Mouse (Mus musculus): ENCODE data around the gene Zmat3. TPM values are rescaled to one million over a fixed set of nuclear protein-coding genes. Genes with fewer than 3 reads are reported as not detected.

The Zmat3 gene
- total RNA-seq (2014; rRNA removed) (13.2 and 23.6 TPM in 2 replicates), polyA plus RNA-seq (2015; fragmentation: Nextera tagmentation; extraction: Ambion mirVana) (5.4 and 6.5 TPM in 2 replicates)

DNA sequence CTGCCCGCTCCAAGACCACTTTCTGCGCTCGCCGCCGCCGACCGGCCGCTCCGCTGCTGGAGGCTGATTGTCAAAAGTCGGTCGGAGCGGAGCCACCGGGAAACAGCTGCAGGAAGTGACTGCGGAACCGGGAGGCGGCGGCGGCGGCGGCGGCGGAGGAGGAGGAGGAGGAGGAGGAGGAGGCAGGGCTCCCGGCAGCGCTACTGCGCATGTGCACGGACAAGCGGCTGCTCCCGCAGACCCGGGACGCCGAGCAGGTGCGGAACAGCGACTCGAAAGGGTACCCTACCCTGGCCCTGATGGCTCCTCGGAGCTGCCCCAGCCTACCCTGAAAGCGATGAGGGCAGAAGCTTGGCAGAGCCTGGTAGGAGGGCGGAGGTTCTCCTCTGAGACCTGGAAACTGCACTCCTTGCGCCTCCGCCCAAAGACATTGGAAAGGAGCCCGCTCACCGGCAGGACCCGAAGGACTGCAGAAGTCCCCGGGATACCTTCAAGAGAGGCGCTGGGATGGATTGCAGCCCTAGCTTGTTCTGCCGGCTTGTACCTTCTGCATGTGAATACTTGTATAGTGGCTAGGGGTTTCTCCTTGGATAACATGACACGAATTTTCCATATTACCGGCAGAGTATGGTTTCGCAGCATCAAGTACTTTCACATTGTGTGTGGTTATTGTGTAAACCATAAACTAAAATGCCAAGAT is at the start of gene Zmat3:
TSS of gene Zmat3 (minus strand) at position 469 of the 700 bp plus-strand sequence.
- TF ChIP-seq CTCF (IDR thresholded peaks at IDR 0.05; ENCODE audit: low read depth) = no peak
- no peaks in the 10 kb centered on the region for H3K27me3 ChIP-seq (ENCODE audit: insufficient read depth, low read length)
- ATAC-seq = peak; percentile 71
- WGBS = 4% methylated on average over 38 of the region's 48 CpGs
- DNase-seq (ENCODE audit: low spot score) = peak; percentile 84
- H3K4me2 ChIP-seq (ENCODE audit: low read depth, low read length) = peak within 1 kb of the TSS; percentile 82
- H3K4me3 ChIP-seq (ENCODE audit: low read length) = peak within 1 kb of the TSS; percentile 89
- H3K9ac ChIP-seq (replicated peaks; ENCODE audit: low read length) = peak within 1 kb of the TSS; percentile 92
- H3K9me3 ChIP-seq (ENCODE audit: low read length) = no peaks in the 10 kb centered on the region
- H3K36me3 ChIP-seq (ENCODE audit: insufficient read depth, low read length) = no peaks in the 10 kb centered on the region
- peak within 1 kb of the TSS; percentile 96 for H3K27ac ChIP-seq
- peaks cover 12% of the 10 kb centered on the region for H3K4me1 ChIP-seq (ENCODE audit: insufficient read depth, low read length)

DNA sequence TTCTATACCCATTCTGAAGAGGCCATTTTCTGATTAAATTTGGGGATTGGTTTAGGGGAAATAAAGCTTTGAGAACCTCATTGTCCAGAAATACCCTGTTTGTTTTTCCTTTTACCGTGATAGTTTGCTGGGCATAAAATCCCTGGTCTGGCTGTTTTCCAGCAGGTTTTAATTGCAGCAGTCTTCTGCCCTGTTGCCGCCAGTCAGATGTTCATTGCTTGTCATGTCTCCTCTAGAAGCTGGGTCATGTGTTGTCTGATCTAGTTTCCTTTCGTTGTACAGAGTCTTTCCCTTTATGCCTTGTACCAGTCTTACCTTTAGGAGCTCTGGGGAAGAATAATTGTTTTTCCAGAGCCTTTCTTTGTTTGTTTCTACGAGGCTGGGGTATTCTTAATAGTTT is 48.6 kb upstream of the Zmat3 start:
- no peaks in the 10 kb centered on the region; the same call in 1 of the 2 replicates for H3K4me1 ChIP-seq (ENCODE audit: insufficient read depth, low read length)
- H3K9me3 ChIP-seq (ENCODE audit: low read length) = no peaks in the 10 kb centered on the region
- WGBS = 21% methylated on average over 4 of the region's 4 CpGs
- ATAC-seq (no peak), DNase-seq (ENCODE audit: low spot score) (peak; percentile 30)
- no peaks in the 10 kb centered on the region for H3K36me3 ChIP-seq (ENCODE audit: insufficient read depth, low read length)
- no peak overlapping the region for H3K27ac ChIP-seq
- no peaks in the 10 kb centered on the region for H3K27me3 ChIP-seq (ENCODE audit: insufficient read depth, low read length)
- H3K9ac ChIP-seq (replicated peaks; ENCODE audit: low read length) = no peak overlapping the region
- H3K4me3 ChIP-seq (ENCODE audit: low read length) = no peak overlapping the region
- no peak for TF ChIP-seq CTCF (IDR thresholded peaks at IDR 0.05; ENCODE audit: low read depth)
- no peak overlapping the region for H3K4me2 ChIP-seq (ENCODE audit: low read depth, low read length)

DNA sequence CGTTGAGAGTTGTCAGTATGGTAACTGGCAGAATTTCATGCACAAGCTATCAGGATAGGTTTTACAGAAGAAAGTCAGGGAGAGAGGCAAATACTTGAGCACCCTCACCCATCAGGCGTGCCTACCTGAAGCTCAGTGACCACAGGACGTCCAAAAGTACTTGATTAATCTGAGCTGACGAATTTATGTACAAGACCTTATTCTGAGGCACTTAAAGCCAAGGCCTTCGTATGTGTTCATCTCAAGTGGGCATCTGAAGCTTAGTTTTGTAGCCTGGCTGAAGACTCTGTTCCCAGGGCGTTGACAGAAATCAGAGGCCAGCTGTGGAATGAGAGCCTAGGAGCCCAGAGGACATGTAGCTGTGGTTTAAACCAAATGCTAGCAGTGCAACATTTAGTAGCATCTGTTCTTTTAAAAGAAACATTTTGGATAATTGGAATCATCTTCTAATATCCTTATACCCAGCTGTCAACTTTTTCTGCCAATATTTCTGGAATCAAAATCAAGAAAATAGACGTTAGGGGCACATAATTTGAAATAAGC is 46.8 kb upstream of the Zmat3 start:
- H3K4me2 ChIP-seq (ENCODE audit: low read depth, low read length) = no peak overlapping the region
- no peak for TF ChIP-seq CTCF (IDR thresholded peaks at IDR 0.05; ENCODE audit: low read depth)
- H3K27me3 ChIP-seq (ENCODE audit: insufficient read depth, low read length) = no peaks in the 10 kb centered on the region
- ATAC-seq (no peak), DNase-seq (ENCODE audit: low spot score) (no peak)
- H3K36me3 ChIP-seq (ENCODE audit: insufficient read depth, low read length) = no peaks in the 10 kb centered on the region
- no peak overlapping the region for H3K4me3 ChIP-seq (ENCODE audit: low read length)
- H3K9me3 ChIP-seq (ENCODE audit: low read length) = no peaks in the 10 kb centered on the region
- H3K27ac ChIP-seq = no peak overlapping the region
- WGBS = 76% methylated on average over 7 of the region's 7 CpGs
- H3K4me1 ChIP-seq (ENCODE audit: insufficient read depth, low read length) = no peaks in the 10 kb centered on the region; the same call in 1 of the 2 replicates
- no peak overlapping the region for H3K9ac ChIP-seq (replicated peaks; ENCODE audit: low read length)

DNA sequence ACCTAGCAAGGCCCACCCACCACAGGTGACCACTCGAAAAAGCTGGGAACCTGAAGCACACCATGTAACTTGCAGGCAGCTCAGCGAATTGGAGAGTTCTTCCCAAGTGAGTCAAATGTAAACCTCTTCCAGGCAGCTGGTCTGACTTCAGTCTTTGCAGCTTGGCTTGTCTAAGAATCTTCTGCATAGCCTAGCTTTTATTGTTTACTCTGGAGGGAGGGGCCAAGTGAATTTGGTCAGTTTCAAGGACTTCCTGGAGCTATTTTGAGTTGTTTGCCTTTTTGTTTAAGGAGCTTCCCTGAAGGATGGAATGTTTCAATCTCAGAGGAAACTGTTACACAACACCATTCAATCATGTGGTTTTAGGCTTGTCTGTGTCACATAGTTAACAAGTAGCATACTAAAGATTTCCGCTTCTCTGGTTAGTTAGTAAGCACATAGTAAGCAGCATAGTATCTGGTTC is 43.0 kb upstream of the Zmat3 start:
- ATAC-seq = no peak
- no peak overlapping the region for H3K4me2 ChIP-seq (ENCODE audit: low read depth, low read length)
- H3K9ac ChIP-seq (replicated peaks; ENCODE audit: low read length) = no peak overlapping the region
- H3K36me3 ChIP-seq (ENCODE audit: insufficient read depth, low read length) = no peaks in the 10 kb centered on the region
- WGBS = 94% methylated on average over 3 of the region's 3 CpGs
- no peak overlapping the region for H3K27ac ChIP-seq
- no peaks in the 10 kb centered on the region for H3K27me3 ChIP-seq (ENCODE audit: insufficient read depth, low read length)
- no peak for DNase-seq (ENCODE audit: low spot score)
- no peak for TF ChIP-seq CTCF (IDR thresholded peaks at IDR 0.05; ENCODE audit: low read depth)
- no peak overlapping the region for H3K4me3 ChIP-seq (ENCODE audit: low read length)
- H3K4me1 ChIP-seq (ENCODE audit: insufficient read depth, low read length) = no peaks in the 10 kb centered on the region; the same call in 1 of the 2 replicates
- H3K9me3 ChIP-seq (ENCODE audit: low read length) = no peaks in the 10 kb centered on the region

DNA sequence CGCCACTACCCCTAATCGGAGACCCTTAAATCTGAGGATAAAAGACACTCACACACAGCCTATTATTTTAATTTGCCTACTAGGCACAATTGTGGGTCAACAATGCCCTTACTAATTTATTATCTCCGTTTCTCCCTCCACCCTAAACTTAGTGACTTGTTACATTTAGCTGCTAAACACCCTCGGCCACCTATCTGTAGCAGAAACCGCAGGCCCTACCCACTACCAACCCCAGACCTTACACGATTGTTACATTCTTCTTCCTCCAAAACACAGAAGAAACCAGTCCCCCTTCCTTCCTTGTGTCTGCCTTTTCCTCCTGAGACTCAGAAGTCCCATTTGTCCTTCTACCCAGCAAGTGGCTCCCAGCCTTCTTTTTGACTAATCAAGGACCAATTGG is 41.0 kb upstream of the Zmat3 start:
- no peak for TF ChIP-seq CTCF (IDR thresholded peaks at IDR 0.05; ENCODE audit: low read depth)
- Histone ChIP-seq H3K36me3 (ENCODE audit: insufficient read depth, low read length) (no peaks in the 10 kb centered on the region), H3K4me2 (ENCODE audit: low read depth, low read length) (no peak overlapping the region), H3K9ac (replicated peaks; ENCODE audit: low read length) (no peak overlapping the region), H3K27me3 (ENCODE audit: insufficient read depth, low read length) (no peaks in the 10 kb centered on the region), H3K9me3 (ENCODE audit: low read length) (no peaks in the 10 kb centered on the region), H3K4me3 (ENCODE audit: low read length) (no peak overlapping the region), H3K27ac (no peak overlapping the region), H3K4me1 (ENCODE audit: insufficient read depth, low read length) (no peaks in the 10 kb centered on the region)
- WGBS = 87% methylated on average over 6 of the region's 6 CpGs
- ATAC-seq = no peak
- no peak for DNase-seq (ENCODE audit: low spot score)

DNA sequence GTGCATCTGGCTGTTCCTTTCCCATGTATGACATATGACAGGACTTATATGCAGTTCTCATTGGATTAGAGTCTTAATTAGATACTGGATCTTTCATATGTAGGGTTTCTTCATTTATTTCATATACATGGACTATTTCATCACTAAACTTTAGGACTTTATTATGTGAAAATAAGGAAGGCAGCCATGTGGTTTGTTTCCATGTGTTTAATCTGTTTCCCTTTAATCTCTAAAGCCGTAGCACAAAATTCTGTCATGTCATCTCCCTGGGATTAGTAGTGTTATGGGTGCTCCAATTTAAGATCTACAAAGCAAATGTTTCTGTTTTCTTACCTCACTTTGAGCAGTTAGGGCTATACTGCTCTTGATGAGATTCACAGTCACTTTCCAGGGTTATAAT is 39.9 kb upstream of the Zmat3 start:
- no peak overlapping the region for H3K4me2 ChIP-seq (ENCODE audit: low read depth, low read length)
- no peak for TF ChIP-seq CTCF (IDR thresholded peaks at IDR 0.05; ENCODE audit: low read depth)
- H3K4me3 ChIP-seq (ENCODE audit: low read length) = no peak overlapping the region
- ATAC-seq (no peak), DNase-seq (ENCODE audit: low spot score) (no peak)
- H3K9me3 ChIP-seq (ENCODE audit: low read length) = no peaks in the 10 kb centered on the region
- H3K4me1 ChIP-seq (ENCODE audit: insufficient read depth, low read length) = 0 out of 2 replicates have a peak, but pooled peaks cover 3% of the 10 kb centered on the region
- H3K27me3 ChIP-seq (ENCODE audit: insufficient read depth, low read length) = no peaks in the 10 kb centered on the region
- WGBS = 82% methylated on average over 1 of the region's 1 CpGs
- no peaks in the 10 kb centered on the region for H3K36me3 ChIP-seq (ENCODE audit: insufficient read depth, low read length)
- H3K9ac ChIP-seq (replicated peaks; ENCODE audit: low read length) = no peak overlapping the region
- no peak overlapping the region for H3K27ac ChIP-seq
